Mouse (Mus musculus): ENCODE results near the gene Prkar1b.

DNA sequence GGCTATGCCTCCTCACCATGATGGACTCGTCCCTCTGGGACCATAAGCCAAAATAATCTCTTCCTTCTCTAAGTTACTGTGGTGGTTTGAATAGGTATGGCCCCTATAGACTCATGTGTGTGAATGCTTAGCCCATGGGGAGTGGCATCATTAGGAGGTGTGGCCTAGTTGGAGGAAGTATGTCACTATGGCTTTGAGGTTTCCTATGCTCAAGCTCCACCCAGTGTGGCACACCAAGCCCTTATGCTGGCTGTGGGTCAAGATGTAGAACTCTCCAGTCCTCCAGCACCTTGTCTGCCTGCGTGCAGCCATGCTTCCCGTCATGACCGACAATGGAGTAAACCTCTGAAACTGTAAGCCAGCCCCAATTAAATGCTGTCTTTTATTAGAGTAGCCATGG, 4.1 kb downstream of the Prkar1b start:
- no peak for TF ChIP-seq CTCF (IDR thresholded peaks at IDR 0.05; ENCODE audit: low read depth)
- no peak for TF ChIP-seq EP300 (IDR thresholded peaks at IDR 0.05; ENCODE audit: low read depth)

Measured in liver, postnatal 0 days (tissue).